Mouse (Mus musculus): ENCODE data around the gene Mtfp1.

GRCm38 (mm10) chr11:4103522-4103921 is 8.3 kb upstream of the Mtfp1 start:
- no peak for TF ChIP-seq GATA1 (IDR thresholded peaks at IDR 0.05; ENCODE audit: low read length)
- no peak for TF ChIP-seq TAL1 (IDR thresholded peaks at IDR 0.05; ENCODE audit: low read length)

Measured in erythroblast, embryonic 14.5 days (primary cell).